Mouse (Mus musculus): Measurements from ENCODE around the gene St6galnac3. TPM values are rescaled to one million over a fixed set of nuclear protein-coding genes. Genes with fewer than 3 reads are reported as not detected.

The St6galnac3 gene
- total RNA-seq, 2 experiments from 2014 or later = 1.3 to 2.6 TPM

- no peak for DNase-seq
- no peak for TF ChIP-seq CTCF (IDR thresholded peaks at IDR 0.05)
- Histone ChIP-seq H3K27ac (no peak overlapping the region), H3K4me3 (no peak overlapping the region)
- intact Hi-C loops (cut with DNase I) = no loop called here
Measured at GRCm38 (mm10) chr3:153432053-153432816, 292.7 kb downstream of the St6galnac3 start.

GRCm38 (mm10) chr3:153429840-153430239 is 295.1 kb downstream of the St6galnac3 start:
- Histone ChIP-seq H3K4me3 (no peak overlapping the region), H3K27ac (no peak overlapping the region)
- no peak for TF ChIP-seq CTCF (IDR thresholded peaks at IDR 0.05)
- DNase-seq = no peak
- intact Hi-C loops (cut with DNase I) = no loop called here

DNA sequence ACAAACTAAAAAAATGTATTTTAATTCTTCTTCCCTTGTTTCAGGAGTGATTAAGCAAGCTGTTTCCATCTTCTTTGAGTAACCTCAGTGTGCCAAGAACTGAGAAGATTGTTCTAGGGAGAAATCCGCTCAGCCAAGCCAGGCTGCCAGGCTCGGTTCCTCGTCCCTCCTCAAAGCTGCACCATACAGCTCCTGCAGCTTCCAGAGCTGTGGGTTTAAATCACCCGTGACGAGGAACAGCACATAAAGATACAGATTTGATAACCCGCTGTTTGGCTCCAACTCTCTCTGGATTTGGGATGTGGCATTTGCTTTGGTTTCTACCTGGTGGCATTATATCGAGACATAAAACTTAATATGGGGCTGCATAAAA is 303.1 kb downstream of the St6galnac3 start:
- Histone ChIP-seq H3K4me3 (no peak overlapping the region), H3K27ac (no peak overlapping the region)
- intact Hi-C loops (cut with DNase I) = no loop called here
- no peak for TF ChIP-seq CTCF (IDR thresholded peaks at IDR 0.05)
- DNase-seq = no peak

- no peak for TF ChIP-seq CTCF (IDR thresholded peaks at IDR 0.05)
- Histone ChIP-seq H3K27ac (no peak overlapping the region), H3K4me3 (no peak overlapping the region)
- DNase-seq = no peak
- intact Hi-C loops (cut with DNase I) = no loop called here
Measured at GRCm38 (mm10) chr3:153421060-153421917, 303.7 kb downstream of the St6galnac3 start.

GRCm38 (mm10) chr3:153419331-153419730 is 305.6 kb downstream of the St6galnac3 start:
- intact Hi-C loops (cut with DNase I) = no loop called here
- no peak for DNase-seq
- TF ChIP-seq CTCF (IDR thresholded peaks at IDR 0.05) = no peak
- Histone ChIP-seq H3K4me3 (no peak overlapping the region), H3K27ac (no peak overlapping the region)

DNA sequence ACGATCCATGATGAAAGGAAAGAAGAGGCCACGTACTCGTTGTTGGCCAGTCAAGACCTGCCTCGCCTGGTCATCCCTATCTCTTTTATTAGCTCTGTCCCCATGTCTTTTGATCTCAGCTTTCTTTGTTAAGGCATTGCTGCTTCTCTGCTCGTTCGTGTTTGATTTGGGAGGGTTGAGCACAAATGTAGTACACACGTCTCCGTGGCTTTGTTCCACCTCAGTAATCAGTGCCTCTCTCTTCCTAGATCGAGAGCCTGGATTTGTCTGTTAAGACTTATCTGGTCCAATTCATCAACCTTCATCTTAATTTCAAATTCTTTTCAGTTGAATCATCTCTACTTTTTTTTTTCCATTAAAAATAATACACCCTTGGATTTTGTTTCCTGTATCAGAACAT is 308.0 kb downstream of the St6galnac3 start:
- intact Hi-C loops (cut with DNase I) = no loop called here
- no peak for DNase-seq
- no peak for TF ChIP-seq CTCF (IDR thresholded peaks at IDR 0.05)
- Histone ChIP-seq H3K27ac (no peak overlapping the region), H3K4me3 (no peak overlapping the region)

DNA sequence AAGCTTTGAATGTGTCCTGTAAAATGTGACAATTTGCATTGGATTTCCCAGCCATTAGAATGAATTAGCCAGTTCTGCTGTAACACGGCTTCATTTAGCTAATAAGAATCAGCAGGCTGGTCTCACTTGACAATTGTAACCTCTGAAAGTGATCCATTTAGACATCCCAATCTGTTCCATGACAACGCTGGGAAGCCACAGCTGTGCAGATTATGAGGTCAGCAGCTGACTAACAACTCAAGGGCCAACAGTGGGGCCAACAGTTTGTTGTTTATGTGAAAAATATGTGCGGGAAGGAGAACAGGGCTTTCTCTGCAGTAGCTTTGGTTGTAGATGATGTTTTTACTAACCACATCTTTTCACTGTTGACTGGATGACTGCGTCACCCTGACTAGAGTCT is 308.6 kb downstream of the St6galnac3 start:
- TF ChIP-seq CTCF (IDR thresholded peaks at IDR 0.05) = no peak
- Histone ChIP-seq H3K4me3 (no peak overlapping the region), H3K27ac (no peak overlapping the region)
- DNase-seq = no peak
- intact Hi-C loops (cut with DNase I) = no loop called here

GRCm38 (mm10) chr3:153414132-153414531 is 310.8 kb downstream of the St6galnac3 start:
- Histone ChIP-seq H3K27ac (no peak overlapping the region), H3K4me3 (no peak overlapping the region)
- TF ChIP-seq CTCF (IDR thresholded peaks at IDR 0.05) = no peak
- intact Hi-C loops (cut with DNase I) = no loop called here
- no peak for DNase-seq

DNA sequence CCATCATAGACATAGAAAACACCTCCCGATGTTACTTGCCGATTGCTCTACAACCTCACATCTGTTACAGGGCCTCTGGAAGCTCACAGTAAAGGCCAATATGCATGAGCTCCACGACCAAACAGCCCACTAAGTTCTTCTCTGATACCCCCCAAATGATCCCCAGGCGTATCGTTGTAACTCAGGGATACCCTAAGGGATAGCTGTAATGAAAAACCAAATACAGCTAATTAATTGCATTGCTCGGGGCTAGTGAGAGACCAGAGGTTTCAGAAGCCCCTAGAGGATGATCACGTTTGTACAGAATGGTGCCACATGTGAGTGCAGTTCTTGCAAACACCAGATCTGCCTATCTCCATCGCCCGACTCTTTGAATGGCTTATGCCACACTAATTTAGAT is 315.7 kb downstream of the St6galnac3 start:
- DNase-seq = no peak
- TF ChIP-seq CTCF (IDR thresholded peaks at IDR 0.05) = no peak
- Histone ChIP-seq H3K4me3 (no peak overlapping the region), H3K27ac (no peak overlapping the region)
- intact Hi-C loops (cut with DNase I) = no loop called here

DNA sequence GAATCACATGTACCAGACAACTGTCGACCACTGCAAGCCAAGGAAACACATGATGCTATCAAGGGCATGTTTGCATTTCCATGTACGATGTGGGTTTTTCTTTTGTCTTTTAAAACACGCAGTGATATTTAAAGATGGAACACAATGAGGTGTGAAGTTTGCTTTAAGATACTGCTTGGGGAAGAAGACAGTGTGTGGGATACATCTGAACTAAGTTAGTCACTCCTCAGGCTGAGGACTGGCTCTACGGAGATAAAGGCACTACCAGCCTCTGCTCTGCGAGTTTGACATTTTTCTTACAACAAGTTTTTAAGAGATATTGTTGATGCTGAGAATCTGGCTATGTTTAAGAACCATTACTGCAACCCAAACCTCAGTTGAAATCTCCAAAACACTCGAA is 316.6 kb downstream of the St6galnac3 start:
- DNase-seq = no peak
- intact Hi-C loops (cut with DNase I) = no loop called here
- H3K4me3 ChIP-seq = no peak overlapping the region
- H3K27ac ChIP-seq = no peak overlapping the region
- no peak for TF ChIP-seq CTCF (IDR thresholded peaks at IDR 0.05)

DNA sequence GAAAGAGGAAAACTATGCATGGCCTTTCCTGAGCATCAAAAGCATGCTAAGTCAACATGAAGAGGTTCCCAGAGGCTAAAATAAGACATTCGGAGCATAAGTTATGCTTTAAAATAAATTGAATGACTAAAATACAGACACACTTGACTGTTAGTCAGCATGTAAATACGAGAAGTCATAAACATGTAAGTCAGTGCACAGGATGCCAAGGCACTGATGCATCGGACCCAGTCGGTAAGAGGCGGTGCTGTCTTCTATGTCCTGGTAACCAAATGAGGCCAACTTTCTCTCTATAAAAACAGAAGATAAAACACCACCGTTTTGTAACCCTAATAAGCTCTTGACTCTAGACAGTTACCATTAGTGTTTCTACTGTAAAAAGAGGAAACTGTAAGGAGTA is 317.3 kb downstream of the St6galnac3 start:
- intact Hi-C loops (cut with DNase I) = no loop called here
- TF ChIP-seq CTCF (IDR thresholded peaks at IDR 0.05) = no peak
- DNase-seq = no peak
- Histone ChIP-seq H3K4me3 (no peak overlapping the region), H3K27ac (no peak overlapping the region)

GRCm38 (mm10) chr3:153406858-153407257 is 318.1 kb downstream of the St6galnac3 start:
- TF ChIP-seq CTCF (IDR thresholded peaks at IDR 0.05) = no peak
- no peak overlapping the region for H3K4me3 ChIP-seq
- no peak overlapping the region for H3K27ac ChIP-seq
- DNase-seq = no peak
- intact Hi-C loops (cut with DNase I) = no loop called here

- H3K27ac ChIP-seq = no peak overlapping the region
- DNase-seq = no peak
- intact Hi-C loops (cut with DNase I) = no loop called here
- no peak overlapping the region for H3K4me3 ChIP-seq
- TF ChIP-seq CTCF (IDR thresholded peaks at IDR 0.05) = no peak
Measured at GRCm38 (mm10) chr3:153406220-153406619, 318.8 kb downstream of the St6galnac3 start.

Data from gastrocnemius, adult 2 months (tissue).